Mouse (Mus musculus) c-Kit-negative CD71-positive TER-119-positive erythroid progenitor cells, embryonic 14.5 days (primary cell): ENCODE results near the gene Mixl1.

Experiments
- DNase-seq: peaks from one replicate; pipeline ENCODE4 v3.0.0-alpha.2; 2013; ENCODE audit warnings: low read depth, low spot score

Gene Mixl1

DNA sequence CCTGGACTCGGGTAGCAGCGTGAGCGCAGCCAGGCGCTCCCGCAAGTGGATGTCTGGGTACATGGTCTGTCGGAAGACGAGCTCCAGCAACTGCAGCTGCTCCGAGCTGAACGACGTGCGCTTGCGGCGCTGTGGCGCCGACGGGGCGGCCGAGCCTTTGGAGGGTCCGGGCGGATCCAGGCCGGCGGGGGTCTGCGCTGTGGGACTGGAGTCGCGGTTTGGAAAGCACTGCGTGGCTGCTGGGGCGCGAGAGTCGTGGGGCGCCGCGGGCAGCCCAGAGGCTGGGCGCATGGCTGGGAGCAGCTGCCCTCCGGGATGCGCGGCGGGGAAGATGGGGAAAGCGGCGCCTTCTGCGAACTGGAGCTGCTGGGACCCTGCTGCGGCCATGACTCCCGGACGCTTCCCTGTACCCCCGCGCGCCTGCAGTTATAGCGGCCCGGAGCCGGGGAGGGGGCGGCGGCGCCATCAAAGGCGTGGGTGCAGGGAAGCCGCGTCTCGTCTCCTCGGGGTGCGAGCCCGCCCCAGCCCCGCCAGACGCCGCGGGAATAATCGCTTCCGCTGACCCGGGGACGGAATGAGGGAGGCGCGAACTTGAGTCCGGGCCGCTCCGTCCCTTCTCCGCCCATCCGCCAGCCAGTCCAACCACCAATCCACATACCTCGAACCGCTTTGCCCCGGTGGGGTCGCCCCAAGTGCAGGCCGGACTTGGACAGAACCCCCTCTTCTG is at the start of gene Mixl1:
Gene Mixl1 (minus strand): TSS at position 409 of the 727 bp plus-strand sequence.
- no peak for DNase-seq

DNA sequence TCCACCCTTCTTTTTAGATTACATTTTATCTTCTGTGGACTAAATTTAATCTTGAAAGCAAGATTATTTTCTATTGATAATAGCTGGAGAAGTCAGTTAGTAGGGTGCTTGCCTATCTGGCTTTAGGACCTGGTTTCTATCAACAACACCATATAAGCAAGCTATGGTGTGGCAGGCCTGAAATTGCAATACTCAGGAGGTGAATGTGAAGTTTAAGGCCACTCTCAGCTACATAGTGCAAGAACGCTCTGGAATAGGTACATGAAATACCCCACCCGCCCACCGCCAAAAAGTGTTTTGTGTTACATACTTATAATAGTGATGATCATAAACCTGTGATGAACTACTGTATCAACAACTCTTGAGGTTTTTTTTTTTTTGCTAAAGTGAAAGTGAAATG is 32.4 kb upstream of the Mixl1 start:
- DNase-seq, result no peak

DNA sequence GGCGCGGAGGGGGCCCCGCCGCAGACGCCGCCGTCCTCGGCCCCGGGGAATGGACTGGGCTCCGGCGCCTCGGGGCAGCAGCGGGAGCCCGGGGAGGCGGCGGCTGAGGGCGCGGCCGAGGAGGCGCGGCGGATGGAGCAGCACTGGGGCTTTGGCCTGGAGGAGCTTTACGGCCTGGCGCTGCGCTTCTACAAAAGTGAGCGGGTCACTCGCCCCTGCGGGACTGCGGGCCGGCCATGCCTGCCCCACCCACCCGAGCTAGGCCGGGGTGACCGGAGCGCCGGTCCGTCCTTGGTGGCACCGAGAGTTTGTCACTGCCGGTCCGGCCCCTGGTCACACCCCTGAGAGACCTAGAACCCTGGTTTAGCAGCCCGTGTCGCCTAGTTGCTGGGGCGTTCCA is 29.3 kb upstream of the Mixl1 start:
- no peak for DNase-seq

DNA sequence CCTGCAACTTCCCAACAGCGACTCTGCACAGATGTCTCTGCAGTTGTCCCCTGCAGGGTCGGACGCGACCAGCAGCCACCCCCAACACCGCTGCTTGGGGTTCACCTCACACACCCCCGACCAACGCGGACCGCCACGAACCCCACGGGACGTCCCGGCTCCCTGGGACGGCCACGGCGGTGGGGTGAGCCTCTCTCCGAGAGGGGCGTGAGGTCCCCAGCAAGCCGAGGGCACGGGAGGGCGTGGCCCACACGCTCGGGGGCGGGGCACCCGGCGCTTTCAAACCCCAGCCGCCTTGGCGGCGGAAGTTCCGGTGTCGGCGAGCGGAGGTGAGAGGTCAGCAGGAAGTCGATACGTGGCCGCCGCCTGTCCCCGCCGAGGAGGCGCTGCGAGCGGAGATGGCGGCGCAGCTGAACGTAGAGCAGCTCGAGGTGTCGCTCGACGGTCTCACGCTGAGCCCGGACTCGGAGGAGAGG is 28.9 kb upstream of the Mixl1 start, which contains the start of gene Acbd3:
Gene Acbd3 (plus strand): TSS at position 340 of the 476 bp plus-strand sequence.
- peak; percentile 82 for DNase-seq

DNA sequence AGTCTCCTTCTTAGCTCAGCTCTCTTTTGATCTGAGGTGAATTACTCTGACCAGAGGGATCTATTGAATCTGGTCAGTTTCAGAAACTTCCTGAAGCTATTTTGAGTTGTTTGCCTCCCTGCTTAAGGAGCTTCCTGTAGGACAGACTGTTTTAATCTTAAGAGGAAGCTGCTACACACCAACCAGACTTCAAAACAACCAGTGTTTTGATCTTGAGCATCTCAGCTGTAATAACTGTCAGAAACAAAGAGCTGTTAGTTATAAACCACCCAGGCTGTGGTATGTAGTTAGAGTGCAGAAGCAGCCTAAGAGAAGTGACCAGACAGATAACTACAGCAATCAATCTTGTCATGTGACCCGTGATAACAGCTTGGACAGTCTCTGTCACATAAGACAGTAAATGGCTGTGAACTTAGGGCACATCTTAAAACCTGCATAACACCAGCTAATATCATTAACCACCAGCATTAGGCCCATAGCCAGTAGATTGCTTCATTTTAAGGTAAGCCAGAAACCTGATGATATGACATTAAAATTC is 26.9 kb upstream of the Mixl1 start:
- DNase-seq, result no peak

DNA sequence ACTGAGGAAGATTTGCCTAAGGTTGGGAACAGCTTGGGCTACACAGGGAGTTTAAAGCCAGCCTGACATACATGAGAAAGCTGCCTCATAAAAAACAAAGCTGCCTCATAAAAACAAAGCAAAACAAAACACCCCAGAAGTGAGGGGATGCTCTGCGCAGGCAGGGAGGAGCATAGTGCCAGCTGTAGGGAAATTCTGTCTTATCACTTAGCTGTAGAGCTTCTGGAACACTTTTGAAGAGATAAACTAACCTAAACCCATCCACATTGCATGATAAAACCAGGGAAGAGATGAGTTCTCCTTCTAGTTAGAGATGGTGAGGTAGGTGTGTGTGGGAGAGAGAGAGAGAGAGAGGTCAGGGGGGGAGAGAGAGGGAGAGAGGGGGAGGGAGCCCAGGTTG is 25.8 kb upstream of the Mixl1 start:
- no peak for DNase-seq

DNA sequence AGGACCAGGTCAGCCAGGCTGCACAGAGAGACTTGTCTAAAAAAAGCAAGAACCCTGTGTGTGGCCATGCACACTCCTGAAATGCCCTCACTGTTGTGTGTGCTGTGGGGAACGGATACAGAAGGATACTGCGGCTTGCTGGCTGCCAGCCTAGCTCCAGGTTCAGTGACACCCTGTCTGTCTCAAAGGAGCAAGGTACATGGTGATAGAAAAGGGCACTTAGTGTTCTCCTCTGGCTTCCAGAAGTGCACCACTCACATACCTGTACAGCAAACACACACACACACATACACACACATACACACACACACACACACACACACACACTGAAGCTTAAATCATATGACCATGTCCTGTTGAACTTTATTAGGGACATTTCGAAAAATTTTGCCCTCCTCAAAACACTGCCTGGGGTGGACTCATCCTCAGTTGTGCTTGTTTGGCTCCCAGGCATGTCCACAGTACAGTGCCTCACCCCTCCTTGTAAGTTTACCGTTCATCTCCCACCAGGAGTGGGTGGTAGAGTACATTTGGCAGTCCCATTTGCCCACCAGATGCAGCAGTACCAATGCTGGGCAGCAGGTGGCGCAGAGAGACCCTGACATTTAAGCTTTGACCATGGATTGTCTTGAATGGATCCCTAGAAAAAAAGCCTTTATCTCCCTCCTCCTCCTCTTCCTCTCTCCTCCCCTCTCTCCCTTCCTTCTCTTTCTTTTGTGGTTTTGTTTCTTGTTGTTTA is 23.3 kb upstream of the Mixl1 start:
- peak; percentile 52 for DNase-seq

DNA sequence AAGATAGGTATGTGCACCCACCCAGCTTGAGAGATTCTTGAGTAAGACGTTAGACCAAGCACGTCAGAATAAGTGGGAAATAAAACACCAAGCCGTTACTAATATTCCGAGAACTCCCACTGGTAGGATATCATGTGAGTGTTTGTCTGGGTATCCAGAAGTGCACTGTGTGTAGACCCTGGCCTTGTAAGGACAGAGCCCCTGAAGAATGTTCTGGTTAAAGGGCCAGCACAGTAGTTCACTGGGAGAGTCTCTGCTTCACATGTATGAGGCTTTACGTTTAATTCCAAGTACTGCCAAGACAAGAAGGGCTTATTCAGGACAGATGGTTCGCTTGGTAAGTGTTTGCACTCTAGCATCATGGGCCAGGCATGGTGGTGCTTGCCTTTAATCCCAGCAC is 22.6 kb upstream of the Mixl1 start:
- no peak for DNase-seq

DNA sequence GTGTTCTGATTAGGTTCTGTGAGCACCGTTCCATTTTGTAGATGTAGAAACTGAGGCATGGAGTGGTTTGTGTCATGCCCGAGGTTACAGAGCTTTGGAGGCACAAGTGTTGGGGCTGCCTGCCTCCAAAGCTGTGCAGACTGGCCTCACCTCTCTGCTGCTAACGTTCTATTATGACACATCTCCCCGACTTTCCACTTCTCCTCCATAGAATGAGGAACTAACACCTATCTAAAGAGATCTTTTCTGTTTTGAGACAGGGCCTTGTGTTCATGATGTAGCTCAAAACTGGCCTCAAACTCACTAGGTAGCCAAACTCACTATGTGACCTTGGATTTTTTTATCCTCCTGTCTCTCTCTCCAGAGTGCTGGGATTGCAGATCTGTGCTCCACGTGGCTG is 21.9 kb upstream of the Mixl1 start:
- DNase-seq, result no peak

DNA sequence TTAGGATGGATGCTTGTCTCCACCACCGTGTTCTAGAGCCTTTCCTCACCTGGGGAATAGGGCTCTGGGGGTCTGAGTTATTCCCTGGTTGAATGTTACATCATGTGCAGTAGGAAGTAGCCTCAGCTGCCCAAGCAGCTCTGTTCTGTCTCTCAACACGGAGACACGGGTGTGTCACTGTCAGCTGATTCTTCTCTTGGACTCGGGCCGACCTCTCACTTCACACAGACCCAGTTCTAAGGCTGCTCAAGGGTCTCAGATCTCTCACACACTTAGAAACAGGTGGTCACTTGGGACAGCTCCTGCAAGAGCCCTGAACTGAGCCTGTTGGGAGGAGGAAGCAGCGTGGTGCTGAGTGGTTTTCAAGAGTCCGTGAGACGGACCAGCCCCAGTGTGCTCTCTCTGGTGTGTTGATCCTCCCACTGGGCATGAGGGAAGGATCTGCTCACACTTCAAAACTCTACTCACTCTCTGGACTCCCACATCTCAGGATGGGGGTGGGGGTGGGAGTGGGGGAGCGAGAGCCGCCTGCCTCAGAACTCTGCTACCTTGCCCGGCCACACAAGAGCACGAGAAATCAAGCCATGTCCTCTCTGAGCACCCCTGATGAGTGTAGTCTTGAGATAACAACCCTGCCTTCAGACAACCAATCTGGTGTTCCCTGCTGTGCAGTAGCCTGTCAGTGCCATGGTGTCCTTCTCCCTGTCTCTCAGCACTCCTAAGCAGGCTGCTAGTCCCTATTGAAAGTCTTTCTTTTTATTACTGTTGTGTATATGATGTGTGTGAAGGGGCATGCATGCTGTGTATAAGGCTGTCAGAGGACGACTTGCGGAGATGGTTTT is 12.3 kb upstream of the Mixl1 start:
- DNase-seq, result no peak

DNA sequence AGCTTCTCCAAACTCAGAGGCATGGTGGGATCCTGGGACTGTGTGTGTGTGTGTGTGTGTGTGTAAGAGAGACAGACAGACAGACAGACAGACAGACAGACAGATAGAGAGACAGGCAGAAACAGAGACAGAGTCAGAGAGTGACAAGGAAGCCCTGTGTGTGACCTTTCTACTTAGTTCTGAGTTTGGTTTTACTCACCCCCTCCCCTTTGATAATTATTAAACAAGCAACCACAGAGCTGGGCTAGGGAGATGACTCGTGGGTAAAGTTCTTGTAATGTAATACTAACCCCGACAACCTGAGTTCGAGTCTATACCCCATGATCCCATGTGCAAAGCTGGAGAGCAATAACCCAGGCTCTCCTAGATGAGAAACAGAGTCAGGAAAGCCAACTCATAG is 11.0 kb upstream of the Mixl1 start:
- no peak for DNase-seq

DNA sequence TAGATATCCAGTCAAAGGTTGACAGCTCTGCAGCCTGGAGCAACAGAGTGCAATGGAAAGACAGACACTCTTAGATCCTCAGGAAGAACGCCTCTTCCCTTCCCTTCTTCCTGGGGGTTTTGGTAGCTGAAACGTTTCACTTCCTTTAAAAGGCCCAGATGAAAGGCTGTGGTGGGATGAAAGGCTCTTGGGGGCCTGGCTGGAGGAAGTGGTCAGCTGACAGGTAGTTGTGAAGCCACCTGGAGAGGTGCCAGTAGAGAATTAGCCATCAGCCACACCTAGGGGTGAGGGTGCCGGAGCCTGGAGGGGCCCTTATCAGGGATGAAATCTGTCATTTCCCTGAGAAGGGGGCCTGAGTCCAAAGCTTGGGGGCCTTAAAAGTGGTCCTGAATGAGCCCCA is 10.5 kb upstream of the Mixl1 start:
- DNase-seq, result no peak

DNA sequence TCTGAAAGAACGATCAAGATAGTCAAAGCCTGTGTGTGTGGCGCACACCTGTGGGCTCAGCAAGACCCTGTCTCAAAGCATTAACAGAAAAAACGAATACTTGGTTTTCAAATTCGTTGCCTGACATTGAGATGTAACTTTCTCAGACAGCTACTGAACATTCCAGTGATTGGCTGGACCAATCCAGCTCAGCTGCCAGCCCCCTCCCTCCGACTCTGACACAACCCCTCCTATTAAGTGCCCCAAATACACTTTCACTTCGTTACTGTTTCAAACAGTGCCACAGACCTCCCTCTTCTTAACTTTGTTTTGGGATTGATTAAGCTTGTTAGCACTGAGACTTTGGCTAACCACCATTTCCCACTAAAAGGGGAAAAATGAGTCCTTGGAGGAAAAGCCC is 6.6 kb upstream of the Mixl1 start:
- DNase-seq, result no peak

DNA sequence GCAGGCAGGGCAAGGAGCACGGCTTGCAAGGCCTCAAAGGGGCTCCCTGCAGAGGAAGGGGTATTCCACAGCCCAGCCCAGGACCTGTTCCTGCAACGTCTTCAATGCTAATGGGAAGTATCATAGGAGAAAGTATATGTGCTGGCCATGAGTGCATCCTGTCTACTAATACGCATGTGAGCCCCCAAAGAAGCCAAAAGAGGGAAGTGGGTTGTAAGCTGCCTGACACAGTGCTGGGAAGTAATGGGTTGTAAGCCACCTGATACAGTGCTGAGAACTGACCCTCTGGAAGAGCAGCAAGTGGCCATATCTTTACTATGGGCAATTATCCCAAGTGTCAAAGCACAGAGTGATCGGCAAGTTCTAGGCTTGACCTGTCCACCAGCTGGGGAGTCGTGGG is 1.2 kb upstream of the Mixl1 start:
- no peak for DNase-seq

DNA sequence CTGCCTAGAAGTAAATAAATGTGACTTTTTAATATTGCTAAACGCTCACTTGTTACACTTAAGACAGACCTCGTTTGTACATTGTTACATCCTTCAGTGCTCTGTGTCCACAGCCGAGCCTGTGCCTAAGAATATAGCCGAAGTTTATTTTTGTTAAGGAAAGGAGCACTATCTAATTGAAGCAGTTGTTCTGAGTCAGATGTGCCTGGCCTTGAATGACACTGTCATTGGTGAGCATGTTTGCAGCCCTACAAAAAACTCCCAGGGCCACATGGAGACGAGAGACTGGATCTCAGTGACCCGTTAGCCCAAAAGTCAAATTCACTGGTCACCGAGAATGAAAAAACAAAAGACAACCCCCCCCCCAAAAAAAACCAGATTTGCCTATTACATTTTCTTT is 5.5 kb downstream of the Mixl1 start:
- DNase-seq, result no peak
